Mouse (Mus musculus): ENCODE data around the gene Robo1.

Gene Robo1

GRCm38 (mm10) chr16:73002685-73003084, 694.6 kb downstream of the Robo1 start:
- DNase-seq (ENCODE audit: low read depth), result no peak

GRCm38 (mm10) chr16:73004601-73005000, 696.5 kb downstream of the Robo1 start:
- no peak for DNase-seq (ENCODE audit: low read depth)

- no peak for DNase-seq (ENCODE audit: low read depth)
Observed at GRCm38 (mm10) chr16:73005831-73006230, 697.7 kb downstream of the Robo1 start.

GRCm38 (mm10) chr16:73007434-73007833, 699.3 kb downstream of the Robo1 start:
- no peak for DNase-seq (ENCODE audit: low read depth)

- DNase-seq (ENCODE audit: low read depth), result no peak
Observed at GRCm38 (mm10) chr16:73011313-73011712, 703.2 kb downstream of the Robo1 start.

- no peak for DNase-seq (ENCODE audit: low read depth)
Observed at GRCm38 (mm10) chr16:73012926-73013325, 704.8 kb downstream of the Robo1 start.

- DNase-seq (ENCODE audit: low read depth), result no peak
Observed at GRCm38 (mm10) chr16:73014544-73014943, 706.4 kb downstream of the Robo1 start.

- DNase-seq (ENCODE audit: low read depth), result no peak
Observed at GRCm38 (mm10) chr16:73015976-73016375, 707.9 kb downstream of the Robo1 start.

- no peak for DNase-seq (ENCODE audit: low read depth)
Observed at GRCm38 (mm10) chr16:73016801-73017200, 708.7 kb downstream of the Robo1 start.

GRCm38 (mm10) chr16:73024326-73024725, 716.2 kb downstream of the Robo1 start:
- DNase-seq (ENCODE audit: low read depth), result no peak

- no peak for DNase-seq (ENCODE audit: low read depth)
Observed at GRCm38 (mm10) chr16:73027692-73028091, 719.6 kb downstream of the Robo1 start.

GRCm38 (mm10) chr16:73030999-73031398, 722.9 kb downstream of the Robo1 start:
- no peak for DNase-seq (ENCODE audit: low read depth)

GRCm38 (mm10) chr16:73035210-73035985, 727.3 kb downstream of the Robo1 start:
- DNase-seq (ENCODE audit: low read depth), result no peak

- no peak for DNase-seq (ENCODE audit: low read depth)
Observed at GRCm38 (mm10) chr16:73038552-73038951, 730.4 kb downstream of the Robo1 start.

- DNase-seq (ENCODE audit: low read depth), result no peak
Observed at GRCm38 (mm10) chr16:73062461-73062860, 754.4 kb downstream of the Robo1 start.

- DNase-seq (ENCODE audit: low read depth), result no peak
Observed at GRCm38 (mm10) chr16:73067782-73068181, 759.7 kb downstream of the Robo1 start.

GRCm38 (mm10) chr16:73072047-73072446, 763.9 kb downstream of the Robo1 start:
- no peak for DNase-seq (ENCODE audit: low read depth)

GRCm38 (mm10) chr16:73072883-73073282, 764.8 kb downstream of the Robo1 start:
- no peak for DNase-seq (ENCODE audit: low read depth)

GRCm38 (mm10) chr16:73082420-73082819, 774.3 kb downstream of the Robo1 start:
- no peak for DNase-seq (ENCODE audit: low read depth)

GRCm38 (mm10) chr16:73083077-73083476, 775.0 kb downstream of the Robo1 start:
- DNase-seq (ENCODE audit: low read depth), result no peak
